Mouse (Mus musculus) v-Abl transformed pro-B cells (cell line): Measurements from ENCODE around the gene Nr1h5.

Experiments
- in situ Hi-C, 2 experiments: fragments of 400-800 bp; cut with MboI; formaldehyde crosslinking; loops; one replicate each; pipeline ENCODE4 v1.15.1; 2025; ENCODE audit not compliant: unreplicated experiment in 2 of 2

Nr1h5 gene

GRCm38 (mm10) chr3:102964033-102964432 is at the start of gene Nr1h5:
TSS of gene Nr1h5 (minus strand) at chr3:102964133.
- in situ Hi-C loops = no loop called here

DNA sequence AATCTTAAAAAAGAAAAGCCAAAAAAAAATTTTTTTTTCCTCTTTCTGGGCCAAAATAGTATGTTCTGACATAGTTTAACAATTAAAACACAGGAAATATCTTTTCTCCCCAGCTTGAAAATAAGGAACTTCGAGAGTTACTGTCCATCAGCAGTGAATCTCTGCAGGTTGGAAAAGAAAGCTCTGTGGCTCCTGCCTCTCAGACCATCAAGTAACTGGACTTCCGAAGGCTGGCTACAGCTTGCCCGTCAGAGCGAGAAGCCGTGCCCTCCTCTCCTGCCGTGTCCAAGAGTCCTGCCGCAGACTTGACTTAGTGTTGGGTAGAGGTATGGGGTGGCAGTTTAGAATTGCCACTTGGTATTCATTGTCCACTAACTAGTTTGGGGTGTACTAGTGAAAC is 37.7 kb upstream of the Nr1h5 start:
- in situ Hi-C loops = loop anchor here (25.0 kb wide), 3 partner anchors 786 to 1739 kb away; partner anchors contain the start of genes Cd2 (in 1 of the 2) and Hipk1 (in 1 of the 2)

DNA sequence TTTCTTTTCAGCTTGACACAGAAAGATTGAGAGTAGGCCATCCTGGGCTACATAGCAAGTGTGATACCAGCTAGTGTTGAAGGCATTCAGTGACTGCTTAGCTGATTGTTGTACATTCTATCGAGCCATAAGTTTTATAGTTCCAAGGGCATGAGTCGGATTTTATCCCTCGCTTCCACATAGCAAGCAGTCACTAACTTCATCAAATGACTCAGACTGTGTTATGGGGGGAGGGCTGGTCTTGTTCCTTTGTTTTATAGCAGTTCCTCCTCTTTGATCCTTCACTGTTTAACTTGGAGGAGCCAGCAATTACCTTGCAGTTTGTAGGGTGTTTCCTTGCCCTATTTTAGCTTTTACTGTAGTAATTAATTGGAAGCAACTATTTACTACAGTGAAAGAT is 33.7 kb upstream of the Nr1h5 start:
- in situ Hi-C loops = no loop called here

DNA sequence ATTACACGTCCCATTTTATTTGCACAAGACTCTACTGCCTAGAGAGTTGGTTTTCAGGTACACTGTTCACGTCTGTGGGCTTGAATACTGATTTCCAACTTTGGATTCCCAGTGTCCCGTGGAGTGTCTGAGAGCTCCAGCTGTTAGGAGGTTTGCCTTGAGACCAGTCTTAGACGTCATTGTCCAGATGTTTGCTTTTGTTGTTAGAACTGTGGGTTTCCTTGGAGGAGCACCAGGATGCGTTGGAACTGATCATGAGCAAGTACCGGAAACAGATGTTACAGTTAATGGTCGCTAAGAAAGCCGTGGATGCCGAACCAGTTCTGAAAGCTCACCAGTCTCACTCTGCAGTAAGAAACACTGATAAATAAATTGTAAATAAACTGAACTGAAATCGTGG is 33.1 kb upstream of the Nr1h5 start:
- in situ Hi-C loops = no loop called here

GRCm38 (mm10) chr3:102995605-102996321 is 31.8 kb upstream of the Nr1h5 start, which contains the start of gene Sike1:
TSS of gene Sike1 (plus strand) at chr3:102995708.
- in situ Hi-C loops = no loop called here

DNA sequence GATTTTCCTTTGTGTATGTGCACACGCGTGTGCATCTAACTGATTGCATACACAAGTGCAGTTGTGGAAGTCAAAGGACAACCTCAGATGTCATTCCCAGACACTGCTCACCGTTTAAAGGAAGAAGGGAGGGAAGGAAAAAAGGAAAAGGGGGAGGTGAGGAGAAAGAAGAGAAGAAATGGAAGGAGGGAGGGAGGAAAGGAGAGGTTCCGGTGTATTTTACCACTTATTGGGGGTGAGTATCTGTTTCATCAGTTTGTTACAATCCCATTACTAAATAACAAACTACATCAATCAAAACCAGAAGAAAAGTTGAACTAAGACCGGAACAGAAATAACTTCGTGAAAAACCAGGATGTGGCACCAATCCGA is 31.3 kb upstream of the Nr1h5 start:
- in situ Hi-C loops = no loop called here

DNA sequence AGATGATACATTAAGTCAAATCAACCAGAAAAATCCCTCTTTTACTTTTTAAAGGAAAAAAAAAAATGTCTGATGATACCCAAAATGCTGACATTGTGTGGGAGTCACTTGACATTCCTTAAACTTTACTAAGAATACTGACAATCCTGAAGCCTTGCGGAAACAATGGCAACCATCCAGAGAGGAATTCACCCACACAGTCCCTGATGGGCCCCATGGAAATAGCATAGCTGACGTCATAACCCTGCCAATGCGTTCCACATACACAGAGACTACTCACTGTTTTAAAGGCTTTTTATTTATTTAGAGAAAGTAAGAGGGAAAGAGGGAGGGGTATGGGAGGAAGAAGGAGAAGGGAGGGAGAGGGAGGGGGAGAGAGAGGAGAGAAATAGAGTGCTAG is 29.0 kb upstream of the Nr1h5 start:
- in situ Hi-C loops = no loop called here

- in situ Hi-C loops = no loop called here
These were observed 27.1 kb upstream of the Nr1h5 start for GRCm38 (mm10) chr3:102991041-102991440.

- in situ Hi-C loops = no loop called here
These were observed 16.4 kb upstream of the Nr1h5 start for GRCm38 (mm10) chr3:102980349-102980736.

GRCm38 (mm10) chr3:102979550-102980348 is 15.8 kb upstream of the Nr1h5 start:
- in situ Hi-C loops = no loop called here

- in situ Hi-C loops = no loop called here
These were observed 13.0 kb upstream of the Nr1h5 start for GRCm38 (mm10) chr3:102976906-102977305.

- in situ Hi-C loops = no loop called here
These were observed 6.6 kb upstream of the Nr1h5 start for GRCm38 (mm10) chr3:102970508-102970907.

GRCm38 (mm10) chr3:102970067-102970466 is 6.1 kb upstream of the Nr1h5 start:
- in situ Hi-C loops = no loop called here

- in situ Hi-C loops = no loop called here
These were observed 8.3 kb downstream of the Nr1h5 start for GRCm38 (mm10) chr3:102955596-102955995.

- in situ Hi-C loops = no loop called here
These were observed 8.8 kb downstream of the Nr1h5 start for GRCm38 (mm10) chr3:102955143-102955542.

DNA sequence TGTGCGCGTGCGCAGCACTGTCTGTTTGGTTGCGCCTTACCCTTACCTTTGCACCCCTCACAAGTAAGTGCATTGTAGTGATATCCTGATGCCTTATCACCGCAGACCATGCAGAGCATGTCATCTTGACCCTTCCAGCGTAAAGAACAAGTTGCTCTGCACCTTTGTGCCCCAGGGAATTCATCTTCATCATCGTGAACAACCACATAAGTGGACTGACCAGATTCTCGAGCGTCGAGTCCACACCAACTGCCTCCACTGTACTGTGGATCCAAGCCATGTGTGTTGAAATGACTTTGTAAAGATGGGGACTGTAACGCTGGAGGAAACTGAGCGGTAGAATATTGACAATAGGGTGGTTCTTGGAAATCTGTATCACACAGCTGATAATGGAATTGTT is 9.5 kb downstream of the Nr1h5 start:
- in situ Hi-C loops = no loop called here

- in situ Hi-C loops = no loop called here
These were observed 17.1 kb downstream of the Nr1h5 start for GRCm38 (mm10) chr3:102946861-102947260.

DNA sequence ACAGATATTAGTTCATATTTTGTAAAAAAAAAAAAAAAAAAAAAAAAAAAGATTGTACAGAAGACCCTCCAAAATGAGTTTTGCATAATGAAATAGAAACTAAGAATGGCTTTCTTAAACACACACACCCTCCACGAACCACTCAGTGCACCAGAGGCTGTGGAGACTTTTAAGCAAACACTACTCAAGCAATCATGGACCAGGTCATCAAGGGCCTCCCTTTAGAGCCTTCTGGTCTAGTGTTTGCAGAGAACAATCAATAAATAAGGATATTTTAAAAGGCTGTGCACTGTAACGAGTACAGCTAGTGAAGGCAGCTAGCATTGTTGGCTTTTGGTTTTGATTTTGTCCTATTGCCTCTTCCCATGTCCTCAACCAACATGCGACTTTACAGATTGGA is 17.6 kb downstream of the Nr1h5 start:
- in situ Hi-C loops = no loop called here

- in situ Hi-C loops = no loop called here
These were observed 25.8 kb downstream of the Nr1h5 start for GRCm38 (mm10) chr3:102938100-102938499.

DNA sequence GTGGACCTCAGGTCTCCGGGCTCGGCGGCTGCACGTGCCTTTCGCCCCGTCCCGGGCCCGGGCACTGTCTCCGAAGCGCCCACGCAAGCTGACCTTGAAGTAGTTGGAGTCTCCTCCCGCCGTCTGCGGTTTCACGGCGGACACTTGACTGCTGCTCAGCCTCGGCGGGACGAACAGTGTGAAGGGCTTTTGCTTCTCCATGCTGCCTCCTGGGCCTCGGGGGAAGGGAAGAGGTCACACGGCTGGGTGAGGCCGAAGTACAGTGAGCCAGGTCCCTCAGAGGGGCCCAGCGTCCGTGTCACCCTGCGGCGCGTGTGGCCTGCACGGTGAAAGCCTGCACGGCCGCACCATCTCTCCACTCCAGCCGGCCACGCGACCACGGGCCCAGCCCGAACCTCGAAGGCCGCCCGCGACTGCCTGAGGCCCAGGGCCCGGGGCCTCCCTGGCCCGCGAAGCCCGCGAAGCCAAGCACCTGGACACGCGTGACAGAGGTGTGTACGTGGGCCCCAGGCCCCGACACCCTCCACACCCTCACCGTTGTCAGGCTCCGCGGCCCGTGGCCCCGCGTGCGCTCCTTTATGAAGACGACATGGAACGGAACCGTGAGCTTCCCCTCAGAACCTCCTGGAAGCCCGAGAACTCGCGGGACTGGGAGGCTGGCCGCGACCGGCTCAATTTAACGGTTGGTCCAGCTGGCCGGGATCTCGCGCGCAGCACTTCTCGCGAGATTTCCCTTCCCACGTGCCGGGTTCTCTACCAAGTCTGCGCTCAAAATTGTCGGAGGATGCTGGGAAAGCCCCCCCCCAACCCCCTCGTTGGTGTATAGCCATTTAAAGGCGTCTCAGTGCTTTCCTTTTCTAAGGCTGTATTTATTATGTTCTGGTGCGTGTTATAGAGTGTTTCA is 28.2 kb downstream of the Nr1h5 start, which contains the start of gene Sycp1:
Gene Sycp1, minus strand, starts transcription at position 650 of the 904 bp plus-strand sequence.
- in situ Hi-C loops = no loop called here

DNA sequence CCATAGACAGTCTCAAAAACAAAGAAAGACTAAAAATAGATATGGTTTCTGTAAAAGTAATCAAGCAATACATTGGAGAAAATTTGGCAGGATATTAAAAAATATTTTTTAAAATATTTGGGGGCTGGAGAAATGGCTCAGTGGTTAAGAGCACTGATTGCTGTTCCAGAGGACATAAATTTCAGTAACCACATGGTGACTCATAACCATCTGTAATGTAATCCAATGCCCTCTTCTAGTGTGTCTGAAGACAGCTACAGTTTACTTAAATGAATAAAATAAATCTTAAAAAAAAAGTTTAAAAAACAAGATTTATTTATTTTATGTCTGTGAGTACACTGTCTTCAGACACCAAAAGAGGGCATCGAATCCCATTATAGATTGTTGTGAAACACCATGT is 64.8 kb downstream of the Nr1h5 start:
- in situ Hi-C loops = no loop called here
